Mouse (Mus musculus): ENCODE results near the gene Gabrr2.

GRCm38 (mm10) chr4:33099118-33099694 lies 36.4 kb downstream of the Gabrr2 start:
- TF ChIP-seq CTCF (IDR thresholded peaks at IDR 0.05; ENCODE audit: low read depth) (no peak), EP300 (optimal IDR thresholded peaks at IDR 0.05) (no peak)
